Mouse (Mus musculus): ENCODE data around the gene Cisd1. TPM values are rescaled to one million over a fixed set of nuclear protein-coding genes. Genes with fewer than 3 reads are reported as not detected.

Cisd1 gene
- polyA plus RNA-seq, 1 experiment = 9.6 TPM

- no peak overlapping the region for H3K4me3 ChIP-seq (ENCODE audit: extremely low read depth, insufficient read depth, insufficient read length)
- no peaks in the 10 kb centered on the region; the same call in 1 of the 2 replicates for H3K36me3 ChIP-seq (ENCODE audit: control insufficient read depth, insufficient read depth, low read length)
- no peak for DNase-seq (ENCODE audit: low read depth in 1 of 2, low spot score in 2 of 2)
- no peak for TF ChIP-seq CTCF (IDR thresholded peaks at IDR 0.05; ENCODE audit: extremely low read depth, insufficient read depth, insufficient read length, insufficient replicate concordance)
- TF ChIP-seq POLR2A (IDR thresholded peaks at IDR 0.05; ENCODE audit: low read depth, low read length) = no peak
- no peaks in the 10 kb centered on the region for H3K27me3 ChIP-seq (ENCODE audit: control insufficient read depth, insufficient read depth, low read length)
- 88% methylated on average over 10 of the region's 10 CpGs for WGBS
- peaks cover 3% of the 10 kb centered on the region; the same call in 1 of the 2 replicates for H3K4me1 ChIP-seq (ENCODE audit: control insufficient read depth, insufficient read depth, insufficient read length)
- H3K27ac ChIP-seq (ENCODE audit: insufficient read depth, low read length) = no peak overlapping the region
These were observed 19.1 kb upstream of the Cisd1 start for GRCm38 (mm10) chr10:71363858-71364257.

GRCm38 (mm10) chr10:71363440-71363839, 18.7 kb upstream of the Cisd1 start:
- Histone ChIP-seq H3K4me1 (ENCODE audit: control insufficient read depth, insufficient read depth, insufficient read length) (peaks cover 3% of the 10 kb centered on the region; the same call in 1 of the 2 replicates), H3K27ac (ENCODE audit: insufficient read depth, low read length) (no peak overlapping the region), H3K36me3 (ENCODE audit: control insufficient read depth, insufficient read depth, low read length) (no peaks in the 10 kb centered on the region; the same call in 1 of the 2 replicates), H3K27me3 (ENCODE audit: control insufficient read depth, insufficient read depth, low read length) (no peaks in the 10 kb centered on the region), H3K4me3 (ENCODE audit: extremely low read depth, insufficient read depth, insufficient read length) (no peak overlapping the region)
- TF ChIP-seq POLR2A (IDR thresholded peaks at IDR 0.05; ENCODE audit: low read depth, low read length) (no peak), CTCF (IDR thresholded peaks at IDR 0.05; ENCODE audit: extremely low read depth, insufficient read depth, insufficient read length, insufficient replicate concordance) (no peak)
- DNase-seq (ENCODE audit: low read depth in 1 of 2, low spot score in 2 of 2) = no peak
- WGBS = 91% methylated on average over 8 of the region's 8 CpGs

- peak in 1 of 2 experiments; percentile 34 for DNase-seq (ENCODE audit: low read depth in 1 of 2, low spot score in 2 of 2)
- 0 out of 2 replicates have a peak overlapping the region, but pooled peaks have one; percentile 12 for H3K27ac ChIP-seq (ENCODE audit: insufficient read depth, low read length)
- TF ChIP-seq CTCF (IDR thresholded peaks at IDR 0.05; ENCODE audit: extremely low read depth, insufficient read depth, insufficient read length, insufficient replicate concordance) (no peak), POLR2A (IDR thresholded peaks at IDR 0.05; ENCODE audit: low read depth, low read length) (no peak)
- peak overlapping the region; percentile 16; the same call in 1 of the 2 replicates for H3K4me3 ChIP-seq (ENCODE audit: extremely low read depth, insufficient read depth, insufficient read length)
- WGBS = 57% methylated on average over 18 of the region's 18 CpGs
- no peaks in the 10 kb centered on the region for H3K27me3 ChIP-seq (ENCODE audit: control insufficient read depth, insufficient read depth, low read length)
- H3K4me1 ChIP-seq (ENCODE audit: control insufficient read depth, insufficient read depth, insufficient read length) = peaks cover 3% of the 10 kb centered on the region; the same call in 1 of the 2 replicates
- H3K36me3 ChIP-seq (ENCODE audit: control insufficient read depth, insufficient read depth, low read length) = no peaks in the 10 kb centered on the region; the same call in 1 of the 2 replicates
These were observed 17.2 kb upstream of the Cisd1 start for GRCm38 (mm10) chr10:71361836-71362562.

- WGBS = 89% methylated on average over 7 of the region's 7 CpGs
- no peak overlapping the region for H3K27ac ChIP-seq (ENCODE audit: insufficient read depth, low read length)
- no peaks in the 10 kb centered on the region; the same call in 1 of the 2 replicates for H3K36me3 ChIP-seq (ENCODE audit: control insufficient read depth, insufficient read depth, low read length)
- TF ChIP-seq CTCF (IDR thresholded peaks at IDR 0.05; ENCODE audit: extremely low read depth, insufficient read depth, insufficient read length, insufficient replicate concordance) (no peak), POLR2A (IDR thresholded peaks at IDR 0.05; ENCODE audit: low read depth, low read length) (no peak)
- peaks cover 3% of the 10 kb centered on the region; the same call in 1 of the 2 replicates for H3K4me1 ChIP-seq (ENCODE audit: control insufficient read depth, insufficient read depth, insufficient read length)
- H3K27me3 ChIP-seq (ENCODE audit: control insufficient read depth, insufficient read depth, low read length) = no peaks in the 10 kb centered on the region
- DNase-seq (ENCODE audit: low read depth in 1 of 2, low spot score in 2 of 2) = no peak
- H3K4me3 ChIP-seq (ENCODE audit: extremely low read depth, insufficient read depth, insufficient read length) = no peak overlapping the region
These were observed 16.3 kb upstream of the Cisd1 start for GRCm38 (mm10) chr10:71361044-71361443.

GRCm38 (mm10) chr10:71354947-71355346, 10.2 kb upstream of the Cisd1 start:
- no peak overlapping the region for H3K27ac ChIP-seq (ENCODE audit: insufficient read depth, low read length)
- WGBS = 96% methylated on average over 12 of the region's 12 CpGs
- DNase-seq (ENCODE audit: low read depth in 1 of 2, low spot score in 2 of 2) = no peak
- no peaks in the 10 kb centered on the region for H3K27me3 ChIP-seq (ENCODE audit: control insufficient read depth, insufficient read depth, low read length)
- no peak for TF ChIP-seq CTCF (IDR thresholded peaks at IDR 0.05; ENCODE audit: extremely low read depth, insufficient read depth, insufficient read length, insufficient replicate concordance)
- TF ChIP-seq POLR2A (IDR thresholded peaks at IDR 0.05; ENCODE audit: low read depth, low read length) = no peak
- H3K4me3 ChIP-seq (ENCODE audit: extremely low read depth, insufficient read depth, insufficient read length) = no peak overlapping the region
- H3K4me1 ChIP-seq (ENCODE audit: control insufficient read depth, insufficient read depth, insufficient read length) = no peaks in the 10 kb centered on the region
- H3K36me3 ChIP-seq (ENCODE audit: control insufficient read depth, insufficient read depth, low read length) = no peaks in the 10 kb centered on the region

GRCm38 (mm10) chr10:71353850-71354249, 9.1 kb upstream of the Cisd1 start:
- TF ChIP-seq CTCF (IDR thresholded peaks at IDR 0.05; ENCODE audit: extremely low read depth, insufficient read depth, insufficient read length, insufficient replicate concordance) (no peak), POLR2A (IDR thresholded peaks at IDR 0.05; ENCODE audit: low read depth, low read length) (no peak)
- no peaks in the 10 kb centered on the region for H3K36me3 ChIP-seq (ENCODE audit: control insufficient read depth, insufficient read depth, low read length)
- no peak overlapping the region for H3K4me3 ChIP-seq (ENCODE audit: extremely low read depth, insufficient read depth, insufficient read length)
- H3K27ac ChIP-seq (ENCODE audit: insufficient read depth, low read length) = no peak overlapping the region
- no peak for DNase-seq (ENCODE audit: low read depth in 1 of 2, low spot score in 2 of 2)
- 0 out of 2 replicates have a peak, but pooled peaks cover 3% of the 10 kb centered on the region for H3K4me1 ChIP-seq (ENCODE audit: control insufficient read depth, insufficient read depth, insufficient read length)
- no peaks in the 10 kb centered on the region for H3K27me3 ChIP-seq (ENCODE audit: control insufficient read depth, insufficient read depth, low read length)
- 87% methylated on average over 9 of the region's 9 CpGs for WGBS

- TF ChIP-seq CTCF (IDR thresholded peaks at IDR 0.05; ENCODE audit: extremely low read depth, insufficient read depth, insufficient read length, insufficient replicate concordance) (no peak), POLR2A (IDR thresholded peaks at IDR 0.05; ENCODE audit: low read depth, low read length) (no peak)
- Histone ChIP-seq H3K4me3 (ENCODE audit: extremely low read depth, insufficient read depth, insufficient read length) (no peak overlapping the region), H3K27me3 (ENCODE audit: control insufficient read depth, insufficient read depth, low read length) (no peaks in the 10 kb centered on the region), H3K36me3 (ENCODE audit: control insufficient read depth, insufficient read depth, low read length) (no peaks in the 10 kb centered on the region), H3K4me1 (ENCODE audit: control insufficient read depth, insufficient read depth, insufficient read length) (0 out of 2 replicates have a peak, but pooled peaks cover 3% of the 10 kb centered on the region), H3K27ac (ENCODE audit: insufficient read depth, low read length) (no peak overlapping the region)
- WGBS = 97% methylated on average over 7 of the region's 7 CpGs
- DNase-seq (ENCODE audit: low read depth in 1 of 2, low spot score in 2 of 2) = no peak
These were observed 6.5 kb upstream of the Cisd1 start for GRCm38 (mm10) chr10:71351301-71351700.
